Mouse (Mus musculus) forebrain, embryonic 13.5 days (tissue): ENCODE measurements at regions not wholly inside any gene's neighbourhood (a gene's known extent, or its start where the extent isn't known, plus 50 kb on each side); places are given as distances from the start of the nearest gene placed in this dataset.

Experiments used
- ATAC-seq: fragments of 200-750 bp; cut with Nextera tagmentation; 2 replicates; pipeline ENCODE4 v1.8.0; 2017
- H3K27ac ChIP-seq: fragments of 300-500 bp; sonication (generic); 2 replicates; pipeline ENCODE4 v1.5.1; 2015; ENCODE audit warnings: inconsistent platforms, mild to moderate bottlenecking, moderate library complexity
- H3K27me3 ChIP-seq: fragments of 300-500 bp; sonication (generic); 2 replicates; pipeline ENCODE4 v1.6.1; 2015; ENCODE audit warnings: mild to moderate bottlenecking, inconsistent platforms
- H3K36me3 ChIP-seq: fragments of 300-500 bp; sonication (generic); 2 replicates; pipeline ENCODE4 v1.6.1; 2015; ENCODE audit warnings: mild to moderate bottlenecking, inconsistent platforms; ENCODE audit not compliant: poor library complexity, severe bottlenecking
- H3K4me1 ChIP-seq: fragments of 300-500 bp; sonication (generic); 2 replicates; pipeline ENCODE4 v1.6.1; 2015; ENCODE audit warnings: inconsistent platforms
- H3K4me2 ChIP-seq: fragments of 300-500 bp; sonication (generic); 2 replicates; pipeline ENCODE4 v1.6.1; 2015; ENCODE audit warnings: inconsistent platforms, mild to moderate bottlenecking, moderate library complexity
- H3K4me3 ChIP-seq: fragments of 300-500 bp; sonication (generic); 2 replicates; pipeline ENCODE4 v1.5.1; 2015; ENCODE audit warnings: mild to moderate bottlenecking, inconsistent platforms
- H3K9ac ChIP-seq: fragments of 300-500 bp; sonication (generic); 2 replicates; pipeline ENCODE4 v1.6.1; 2015; ENCODE audit warnings: mild to moderate bottlenecking, inconsistent platforms
- H3K9me3 ChIP-seq: fragments of 300-500 bp; sonication (generic); replicated peaks from 2 replicates; pipeline ENCODE4 v1.6.1; 2016; ENCODE audit warnings: inconsistent platforms
- WGBS: fragments of 180-500 bp; shearing (Covaris S2); methylation state at CpG from one replicate; pipeline ENCODE4 v1.1.7; 2015; 5-methylcytosine and 5-hydroxymethylcytosine counted together

- peak; percentile 66; the same call in 1 of the 2 replicates for ATAC-seq
- Histone ChIP-seq H3K4me2 (peak overlapping the region; percentile 28; the same call in 1 of the 2 replicates), H3K4me3 (no peak overlapping the region), H3K9me3 (no peaks in the 10 kb centered on the region), H3K27me3 (peaks cover 6% of the 10 kb centered on the region; the same call in 1 of the 2 replicates), H3K4me1 (peaks cover 20% of the 10 kb centered on the region), H3K27ac (no peak overlapping the region; the same call in 1 of the 2 replicates), H3K9ac (no peak overlapping the region), H3K36me3 (no peaks in the 10 kb centered on the region)
- 16% methylated on average over 7 of the region's 7 CpGs for WGBS
These were observed 241.5 kb downstream of the Maf start for GRCm38 (mm10) chr8:115466122-115466521.

- no peaks in the 10 kb centered on the region for H3K9me3 ChIP-seq
- 79% methylated on average over 6 of the region's 6 CpGs for WGBS
- no peak for ATAC-seq
- H3K9ac ChIP-seq, result no peak overlapping the region
- H3K36me3 ChIP-seq, result no peaks in the 10 kb centered on the region
- H3K4me1 ChIP-seq, result peaks cover 20% of the 10 kb centered on the region
- H3K27ac ChIP-seq, result no peak overlapping the region
- no peak overlapping the region for H3K4me3 ChIP-seq
- peaks cover 6% of the 10 kb centered on the region; the same call in 1 of the 2 replicates for H3K27me3 ChIP-seq
- no peak overlapping the region for H3K4me2 ChIP-seq
These were observed 244.9 kb downstream of the Maf start for GRCm38 (mm10) chr8:115462657-115463056.

- 52% methylated on average over 3 of the region's 3 CpGs for WGBS
These were observed 249.5 kb downstream of the Maf start for GRCm38 (mm10) chr8:115458119-115458518.

DNA sequence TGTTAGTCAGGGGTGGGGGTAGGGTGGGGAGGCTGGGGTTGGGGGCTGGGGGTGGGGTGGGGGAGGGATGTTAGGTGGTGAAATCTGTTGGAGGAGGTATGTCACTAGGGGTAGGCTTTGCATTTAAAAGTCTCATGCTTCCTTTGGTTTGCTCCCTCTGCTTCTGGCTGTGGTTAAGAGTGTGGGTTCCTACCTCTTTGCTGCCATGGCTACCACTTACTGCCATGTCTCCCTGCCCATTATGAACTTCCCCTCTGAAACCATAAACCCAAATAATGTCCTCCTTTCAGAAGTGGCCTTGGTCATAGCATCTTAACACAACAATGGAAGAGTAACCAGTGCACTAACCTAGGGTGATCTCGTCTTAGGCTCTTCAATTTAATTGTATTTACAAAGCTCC, 256.8 kb downstream of the Maf start:
- H3K36me3 ChIP-seq, result no peaks in the 10 kb centered on the region
- H3K4me1 ChIP-seq, result peaks cover 18% of the 10 kb centered on the region; the same call in 1 of the 2 replicates
- no peak for ATAC-seq
- H3K9ac ChIP-seq, result no peak overlapping the region
- WGBS, result 73% methylated on average over 1 of the region's 1 CpGs
- H3K9me3 ChIP-seq, result no peaks in the 10 kb centered on the region
- H3K4me2 ChIP-seq, result no peak overlapping the region
- H3K27ac ChIP-seq, result no peak overlapping the region
- H3K27me3 ChIP-seq, result no peaks in the 10 kb centered on the region
- no peak overlapping the region for H3K4me3 ChIP-seq

More at GRCm38 (mm10) chr8:115458119-115458518, 249.5 kb downstream of the Maf start:
- H3K9ac ChIP-seq, result no peak overlapping the region
- H3K4me2 ChIP-seq, result no peak overlapping the region
- no peaks in the 10 kb centered on the region for H3K9me3 ChIP-seq
- H3K4me1 ChIP-seq, result peaks cover 18% of the 10 kb centered on the region; the same call in 1 of the 2 replicates
- no peak for ATAC-seq
- no peaks in the 10 kb centered on the region for H3K36me3 ChIP-seq
- no peaks in the 10 kb centered on the region for H3K27me3 ChIP-seq
- H3K4me3 ChIP-seq, result no peak overlapping the region
- H3K27ac ChIP-seq, result no peak overlapping the region

DNA sequence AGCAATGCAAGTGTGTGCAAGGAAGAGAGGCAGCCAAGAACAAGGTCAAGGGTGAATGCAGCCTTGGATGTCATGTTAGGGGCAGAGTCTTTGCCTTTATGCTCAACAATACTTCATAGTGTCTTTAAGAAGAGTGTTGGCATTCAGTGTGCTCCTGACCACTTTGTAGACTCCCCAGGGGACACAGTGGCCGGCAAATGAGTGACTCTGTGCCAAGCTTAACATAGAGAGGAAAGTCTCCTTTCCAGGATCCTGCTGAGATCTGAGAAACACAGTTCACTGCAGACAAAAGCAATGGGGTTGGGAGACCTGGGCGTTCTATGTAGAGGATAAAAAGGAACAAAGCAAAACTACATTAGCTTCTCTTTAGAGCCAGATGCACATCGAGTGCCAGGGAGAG, 259.2 kb downstream of the Maf start:
- ATAC-seq, result no peak
- H3K27me3 ChIP-seq, result no peaks in the 10 kb centered on the region
- H3K36me3 ChIP-seq, result no peaks in the 10 kb centered on the region
- H3K4me1 ChIP-seq, result peaks cover 2% of the 10 kb centered on the region; the same call in 1 of the 2 replicates
- WGBS, result 31% methylated on average over 3 of the region's 3 CpGs
- H3K27ac ChIP-seq, result no peak overlapping the region
- H3K4me3 ChIP-seq, result no peak overlapping the region
- H3K9me3 ChIP-seq, result no peaks in the 10 kb centered on the region
- no peak overlapping the region for H3K4me2 ChIP-seq
- no peak overlapping the region for H3K9ac ChIP-seq

DNA sequence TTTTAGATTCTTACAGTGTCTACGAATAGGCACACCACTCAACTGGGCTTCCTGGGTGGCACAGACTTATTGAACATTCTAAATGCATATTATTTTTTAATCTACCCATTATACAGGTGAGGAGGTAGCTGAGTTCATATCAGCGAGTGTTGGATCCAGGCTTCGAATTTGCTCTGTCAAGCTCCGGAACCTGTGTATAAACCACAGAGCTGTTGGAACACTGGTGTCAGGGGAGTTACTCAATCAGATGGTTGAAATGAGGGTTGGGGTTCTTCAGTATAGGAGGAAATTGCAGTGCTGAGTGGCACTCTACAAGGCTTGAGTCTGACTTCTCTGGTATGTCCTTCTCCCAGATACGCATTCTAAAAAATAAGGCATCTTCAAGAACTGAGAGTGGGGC, 263.1 kb downstream of the Maf start:
- 93% methylated on average over 5 of the region's 5 CpGs for WGBS
- H3K4me2 ChIP-seq, result no peak overlapping the region
- no peaks in the 10 kb centered on the region for H3K9me3 ChIP-seq
- no peak overlapping the region for H3K27ac ChIP-seq
- ATAC-seq, result no peak
- peaks cover 10% of the 10 kb centered on the region; the same call in 1 of the 2 replicates for H3K4me1 ChIP-seq
- no peaks in the 10 kb centered on the region for H3K27me3 ChIP-seq
- no peaks in the 10 kb centered on the region for H3K36me3 ChIP-seq
- no peak overlapping the region for H3K9ac ChIP-seq
- no peak overlapping the region for H3K4me3 ChIP-seq

DNA sequence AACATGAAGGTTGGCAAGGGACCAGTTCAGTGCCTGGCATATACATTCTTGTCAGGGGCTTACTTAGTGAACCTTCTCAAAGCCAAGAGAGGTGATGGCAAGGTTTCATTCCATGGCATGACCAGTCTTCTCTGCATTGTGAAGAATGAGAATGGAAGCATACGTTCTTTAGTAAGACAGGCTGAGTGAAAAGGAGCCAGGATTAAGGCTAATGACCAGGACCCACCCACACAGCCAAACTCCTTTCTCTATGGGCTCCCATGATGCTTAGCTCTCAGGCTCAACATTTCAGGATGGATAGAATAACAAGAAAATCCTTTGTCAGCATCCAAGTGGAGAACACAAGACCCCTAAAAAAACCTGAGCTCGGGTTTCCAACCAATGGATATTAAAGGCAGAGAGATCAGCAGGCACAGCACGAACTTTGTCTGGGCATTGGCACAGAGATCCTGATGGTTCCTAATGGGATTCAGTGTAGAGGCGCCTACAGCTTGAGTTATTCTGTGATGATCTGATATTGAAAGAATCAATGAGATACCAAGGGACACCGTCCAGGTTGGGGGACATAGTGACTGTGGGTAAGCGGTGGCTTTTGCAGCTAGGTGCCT, 265.5 kb downstream of the Maf start:
- no peaks in the 10 kb centered on the region for H3K9me3 ChIP-seq
- peaks cover 10% of the 10 kb centered on the region; the same call in 1 of the 2 replicates for H3K4me1 ChIP-seq
- no peak overlapping the region for H3K4me3 ChIP-seq
- no peaks in the 10 kb centered on the region for H3K27me3 ChIP-seq
- WGBS, result 45% methylated on average over 6 of the region's 6 CpGs
- no peak overlapping the region for H3K4me2 ChIP-seq
- H3K36me3 ChIP-seq, result no peaks in the 10 kb centered on the region
- ATAC-seq, result peak; percentile 70
- H3K9ac ChIP-seq, result no peak overlapping the region
- peak overlapping the region; percentile 38; the same call in 1 of the 2 replicates for H3K27ac ChIP-seq

DNA sequence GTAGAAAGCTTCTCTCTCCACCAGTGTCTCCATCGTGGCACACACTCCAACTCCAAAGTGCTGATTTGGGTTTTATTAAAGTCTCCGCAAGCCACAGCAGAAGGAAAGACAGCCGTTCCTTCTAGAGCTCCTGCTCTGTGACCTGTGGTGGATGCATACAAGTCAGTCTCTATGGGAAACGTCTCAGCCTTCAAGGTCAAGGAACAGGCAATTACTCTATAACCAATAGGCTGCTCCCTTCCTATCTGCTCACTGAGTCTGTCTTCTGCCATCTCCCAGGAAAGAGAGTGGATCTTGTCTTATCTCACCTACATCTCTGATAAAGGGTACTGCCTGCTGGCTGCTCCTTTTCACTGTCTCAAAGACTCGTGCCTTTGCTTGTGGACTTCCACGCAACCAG, 266.3 kb downstream of the Maf start:
- no peaks in the 10 kb centered on the region for H3K27me3 ChIP-seq
- H3K36me3 ChIP-seq, result no peaks in the 10 kb centered on the region
- H3K4me1 ChIP-seq, result peaks cover 10% of the 10 kb centered on the region; the same call in 1 of the 2 replicates
- ATAC-seq, result 0 out of 2 replicates have a peak, but pooled peaks have one; percentile 13
- H3K4me2 ChIP-seq, result no peak overlapping the region
- no peak overlapping the region for H3K4me3 ChIP-seq
- H3K9me3 ChIP-seq, result no peaks in the 10 kb centered on the region
- H3K9ac ChIP-seq, result no peak overlapping the region
- H3K27ac ChIP-seq, result no peak overlapping the region
- 64% methylated on average over 6 of the region's 6 CpGs for WGBS

- no peaks in the 10 kb centered on the region for H3K9me3 ChIP-seq
- WGBS, result 76% methylated on average over 3 of the region's 3 CpGs
These were observed 267.4 kb downstream of the Maf start for GRCm38 (mm10) chr8:115440151-115440550.

DNA sequence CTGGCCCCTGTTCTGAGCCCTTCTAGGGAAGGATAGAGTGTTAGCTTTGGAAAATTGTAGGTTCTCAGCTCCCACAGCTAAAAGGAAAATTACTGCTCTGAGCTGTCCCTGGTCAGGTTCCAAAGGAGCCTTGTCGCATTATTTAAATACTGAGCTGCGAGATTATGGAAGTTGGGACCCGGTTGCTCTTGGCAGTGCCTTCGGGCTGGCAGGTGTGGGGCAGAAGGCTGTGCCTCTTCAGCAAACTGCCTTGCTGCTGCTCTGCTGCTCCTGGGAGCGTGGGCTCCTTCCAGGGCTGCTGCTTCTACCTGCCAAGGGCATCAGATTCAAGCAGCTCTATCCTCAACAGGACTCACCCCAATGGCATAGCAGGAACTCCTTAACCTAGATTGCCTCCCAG, 268.1 kb downstream of the Maf start:
- Histone ChIP-seq H3K4me3 (no peak overlapping the region), H3K4me2 (no peak overlapping the region), H3K9ac (no peak overlapping the region), H3K27ac (no peak overlapping the region), H3K36me3 (no peaks in the 10 kb centered on the region), H3K9me3 (no peaks in the 10 kb centered on the region), H3K4me1 (peaks cover 10% of the 10 kb centered on the region; the same call in 1 of the 2 replicates), H3K27me3 (no peaks in the 10 kb centered on the region)
- no peak for ATAC-seq
- WGBS, result 79% methylated on average over 5 of the region's 5 CpGs

More at GRCm38 (mm10) chr8:115440151-115440550, 267.4 kb downstream of the Maf start:
- H3K4me3 ChIP-seq, result no peak overlapping the region
- no peak for ATAC-seq
- no peaks in the 10 kb centered on the region for H3K36me3 ChIP-seq
- no peak overlapping the region for H3K4me2 ChIP-seq
- no peaks in the 10 kb centered on the region for H3K27me3 ChIP-seq
- H3K9ac ChIP-seq, result no peak overlapping the region
- peaks cover 10% of the 10 kb centered on the region; the same call in 1 of the 2 replicates for H3K4me1 ChIP-seq
- H3K27ac ChIP-seq, result no peak overlapping the region

DNA sequence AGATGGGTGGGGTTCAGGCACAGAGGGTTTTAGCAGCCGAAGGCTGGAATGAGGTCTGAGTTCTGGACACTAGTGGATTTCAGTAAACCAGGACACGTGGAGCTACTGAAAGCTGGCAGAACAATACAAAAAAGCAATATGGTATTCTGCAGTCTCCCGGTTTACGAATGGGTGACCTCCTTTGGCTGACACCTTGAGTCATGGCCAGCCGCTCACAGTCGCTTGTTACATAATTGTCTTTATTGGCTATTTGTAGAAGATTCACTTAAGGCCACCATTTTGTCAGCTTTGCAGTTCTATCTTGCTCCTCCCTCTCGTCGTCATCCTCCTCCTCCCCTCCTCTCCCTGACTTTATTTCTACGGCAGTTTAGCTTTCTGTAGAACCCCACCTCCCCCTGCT, 269.6 kb downstream of the Maf start:
- Histone ChIP-seq H3K4me2 (no peak overlapping the region), H3K4me1 (peaks cover 10% of the 10 kb centered on the region; the same call in 1 of the 2 replicates), H3K4me3 (no peak overlapping the region), H3K36me3 (no peaks in the 10 kb centered on the region), H3K27me3 (peaks cover 2% of the 10 kb centered on the region; the same call in 1 of the 2 replicates), H3K27ac (no peak overlapping the region), H3K9me3 (no peaks in the 10 kb centered on the region), H3K9ac (no peak overlapping the region)
- no peak for ATAC-seq
- 91% methylated on average over 9 of the region's 9 CpGs for WGBS

- WGBS, result 91% methylated on average over 4 of the region's 4 CpGs
- Histone ChIP-seq H3K36me3 (no peaks in the 10 kb centered on the region), H3K4me3 (no peak overlapping the region), H3K9me3 (no peaks in the 10 kb centered on the region), H3K27ac (no peak overlapping the region), H3K9ac (no peak overlapping the region), H3K27me3 (peaks cover 8% of the 10 kb centered on the region; the same call in 1 of the 2 replicates), H3K4me1 (peaks cover 6% of the 10 kb centered on the region), H3K4me2 (no peak overlapping the region)
- ATAC-seq, result no peak
These were observed 271.3 kb downstream of the Maf start for GRCm38 (mm10) chr8:115436356-115436721.
